Mouse (Mus musculus) cerebral cortex, adult 2 months (tissue): ENCODE results near the gene Mgst2.

ENCODE experiments used
- WGBS: fragments of 180-500 bp; shearing (Covaris S2); methylation state at CpG from one replicate; pipeline ENCODE4 v1.1.7; 2018; 5-methylcytosine and 5-hydroxymethylcytosine counted together

Mgst2 gene

GRCm38 (mm10) chr3:51654303-51655055 lies 5.7 kb upstream of the Mgst2 start:
- WGBS, result 78% methylated on average over 6 of the region's 6 CpGs

- WGBS, result 93% methylated on average over 5 of the region's 5 CpGs
These were observed 745 bp upstream of the Mgst2 start for GRCm38 (mm10) chr3:51659415-51659814.

DNA sequence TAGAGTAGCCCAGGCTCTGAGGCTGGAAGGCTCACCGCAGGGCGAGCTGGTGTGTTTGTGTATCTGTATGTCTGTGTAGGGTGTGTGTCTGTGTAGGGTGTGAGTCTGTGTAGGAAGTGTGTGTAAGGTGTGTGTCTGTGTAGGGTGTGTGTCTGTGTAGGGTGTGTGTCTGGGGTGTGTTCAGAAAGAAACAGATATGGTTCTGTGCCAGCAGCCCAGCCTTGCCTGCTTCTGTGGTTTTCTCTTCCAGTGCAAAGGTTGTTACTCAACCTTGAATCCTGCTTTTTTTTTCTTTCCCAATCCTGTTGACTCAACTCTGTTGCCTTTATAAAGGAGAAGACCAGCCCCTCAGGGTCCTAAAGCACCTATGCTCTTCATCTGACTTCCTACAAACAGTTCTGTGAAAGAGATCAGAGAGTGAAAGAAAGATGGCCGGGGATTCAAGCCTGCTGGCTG lies 689 bp downstream of the Mgst2 start:
- 88% methylated on average over 3 of the region's 3 CpGs for whole genome bisulfite sequencing

- WGBS, result 71% methylated on average over 5 of the region's 5 CpGs
These were observed 1.2 kb downstream of the Mgst2 start for GRCm38 (mm10) chr3:51661376-51661775.

DNA sequence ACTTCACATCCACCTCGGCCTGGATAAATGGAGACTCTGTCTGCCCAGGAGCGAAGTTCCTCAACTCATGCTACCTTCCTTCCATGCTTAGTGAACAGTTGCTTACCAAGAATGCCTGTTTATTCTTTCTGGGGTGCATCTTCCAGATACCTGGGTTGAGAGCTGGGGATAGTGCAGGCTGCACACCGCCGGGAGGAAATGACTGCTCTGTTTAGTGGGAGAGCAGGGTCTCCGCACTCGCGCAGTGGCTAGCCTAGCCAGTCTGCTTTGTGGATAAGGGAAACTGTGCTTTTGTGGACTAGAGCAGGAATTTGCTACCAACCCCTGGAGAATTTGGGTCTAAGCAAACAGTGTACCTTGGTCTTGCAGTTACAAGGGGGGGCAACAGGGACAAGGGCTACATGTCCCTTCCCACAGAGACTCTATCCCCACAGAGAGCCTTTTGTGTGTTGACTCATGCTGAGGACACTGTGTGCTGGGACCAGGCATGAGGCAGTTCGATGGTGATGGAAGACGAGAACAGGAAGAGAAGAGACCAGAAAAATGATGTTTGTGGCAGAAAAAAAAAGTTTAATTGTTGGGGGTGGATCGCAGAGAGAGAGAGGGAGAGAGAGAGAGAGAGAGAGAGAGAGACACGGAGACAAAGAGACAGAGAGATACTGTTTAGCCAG lies 1.9 kb downstream of the Mgst2 start:
- WGBS, result 76% methylated on average over 11 of the region's 11 CpGs

DNA sequence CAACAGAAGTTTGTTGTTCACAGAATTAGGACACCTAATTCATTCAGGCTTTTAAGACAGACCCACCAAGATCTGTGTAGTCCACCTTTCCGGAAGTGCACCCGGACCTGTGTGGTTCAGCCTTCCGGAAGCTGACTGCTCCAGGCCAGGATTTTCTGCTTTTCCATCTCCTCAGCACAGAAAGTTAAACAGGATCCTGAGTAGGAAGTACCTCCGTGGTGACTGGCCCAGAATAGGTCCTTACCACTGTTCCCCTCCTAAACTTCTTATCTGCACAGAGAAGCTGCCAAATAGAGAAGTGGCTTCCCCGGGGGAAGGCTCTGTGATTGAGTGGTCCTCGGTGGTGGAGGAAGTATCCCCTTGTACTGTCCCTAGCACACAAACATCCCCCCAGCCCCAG lies 2.4 kb downstream of the Mgst2 start:
- 55% methylated on average over 6 of the region's 6 CpGs for WGBS

DNA sequence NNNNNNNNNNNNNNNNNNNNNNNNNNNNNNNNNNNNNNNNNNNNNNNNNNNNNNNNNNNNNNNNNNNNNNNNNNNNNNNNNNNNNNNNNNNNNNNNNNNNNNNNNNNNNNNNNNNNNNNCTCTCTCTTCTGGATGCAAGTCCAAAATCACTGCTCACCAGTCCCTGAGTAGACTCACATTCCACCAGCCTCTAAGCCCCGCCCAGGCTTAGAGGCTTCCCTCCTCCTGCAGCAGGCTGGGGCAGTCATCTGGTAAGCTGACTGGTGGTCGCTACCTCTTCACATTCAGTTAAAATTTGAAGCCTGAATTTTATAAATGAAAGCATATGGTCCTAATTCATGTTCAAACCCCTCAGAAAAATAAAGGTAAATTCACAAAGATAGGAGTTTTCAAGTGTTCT lies 8.4 kb downstream of the Mgst2 start:
- WGBS, result 85% methylated on average over 2 of the region's 2 CpGs

- WGBS, result 93% methylated on average over 5 of the region's 5 CpGs
These were observed 10.4 kb downstream of the Mgst2 start for GRCm38 (mm10) chr3:51670414-51671070.

DNA sequence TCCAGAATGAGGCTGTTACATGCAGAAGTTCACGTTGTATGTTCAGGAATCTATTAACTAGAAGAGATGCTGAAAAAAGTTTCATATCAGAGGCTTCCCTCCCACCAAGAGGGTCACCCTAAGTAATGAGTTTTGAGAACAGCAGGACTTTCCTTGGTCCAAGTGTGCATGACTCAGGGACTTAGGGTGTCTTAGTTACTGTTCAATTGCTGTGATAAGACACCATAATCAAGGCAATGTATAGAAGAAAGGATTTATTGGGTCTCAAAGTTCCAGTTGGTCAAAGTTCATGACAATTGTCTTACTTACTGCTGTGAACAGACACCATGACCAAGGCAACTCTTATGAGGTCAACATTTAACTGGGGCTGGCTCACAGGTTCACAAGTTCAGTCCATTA lies 10.9 kb downstream of the Mgst2 start:
- 90% methylated on average over 1 of the region's 1 CpGs for WGBS

DNA sequence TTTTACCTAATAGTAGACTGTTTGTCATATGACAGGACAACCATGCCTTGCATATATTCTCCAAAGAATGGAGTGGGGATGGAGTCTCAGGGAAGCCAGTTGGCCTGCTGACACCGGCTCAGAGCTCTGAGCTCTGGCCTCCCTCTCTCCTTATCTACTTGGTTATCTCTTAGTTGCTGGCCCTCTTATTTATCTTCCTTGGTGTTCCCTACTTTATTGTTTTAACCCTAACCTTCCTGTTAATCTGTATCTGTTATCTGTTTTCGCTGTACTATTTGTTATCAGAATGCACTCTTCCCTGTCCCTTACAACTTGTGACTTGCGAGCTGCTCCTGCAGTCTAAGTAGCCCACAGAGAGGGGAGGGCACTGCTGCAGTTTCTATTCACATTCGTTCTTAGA lies 12.5 kb downstream of the Mgst2 start:
- WGBS, result 81% methylated on average over 4 of the region's 4 CpGs

DNA sequence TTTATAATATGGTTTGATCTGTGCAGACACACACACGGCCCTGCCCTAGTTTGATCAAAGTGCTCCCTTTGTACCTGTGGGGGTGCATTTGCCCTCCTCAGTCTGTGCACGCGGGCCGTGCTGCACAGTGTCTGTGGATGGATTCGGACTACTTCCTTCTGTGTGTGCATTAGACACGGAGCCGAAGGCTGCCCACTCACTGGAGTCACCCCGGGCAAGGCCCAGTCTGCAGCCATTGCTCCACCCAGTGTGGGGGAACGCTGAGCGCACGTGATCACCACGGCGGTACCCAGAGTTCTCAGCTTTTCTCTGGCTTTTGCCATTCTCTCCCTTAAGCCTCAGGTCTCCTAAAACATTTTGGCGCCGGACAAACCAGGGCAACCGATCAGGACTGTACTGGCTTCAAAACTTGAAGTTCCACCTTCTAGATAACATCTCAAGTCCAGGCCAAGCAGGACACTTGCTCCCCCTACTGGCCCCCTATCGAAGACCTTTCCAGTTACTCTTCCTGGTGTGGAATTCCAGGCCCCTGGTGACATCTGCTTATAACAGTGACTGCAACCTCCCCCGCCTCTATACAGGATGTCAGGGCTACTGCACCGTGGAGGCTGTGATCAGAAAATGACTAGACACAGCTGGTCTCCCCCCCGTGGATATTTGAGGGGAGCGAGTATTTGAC lies 13.4 kb downstream of the Mgst2 start:
- WGBS, result 79% methylated on average over 21 of the region's 21 CpGs

- 87% methylated on average over 3 of the region's 3 CpGs for WGBS
These were observed 14.8 kb downstream of the Mgst2 start for GRCm38 (mm10) chr3:51674963-51675362.

DNA sequence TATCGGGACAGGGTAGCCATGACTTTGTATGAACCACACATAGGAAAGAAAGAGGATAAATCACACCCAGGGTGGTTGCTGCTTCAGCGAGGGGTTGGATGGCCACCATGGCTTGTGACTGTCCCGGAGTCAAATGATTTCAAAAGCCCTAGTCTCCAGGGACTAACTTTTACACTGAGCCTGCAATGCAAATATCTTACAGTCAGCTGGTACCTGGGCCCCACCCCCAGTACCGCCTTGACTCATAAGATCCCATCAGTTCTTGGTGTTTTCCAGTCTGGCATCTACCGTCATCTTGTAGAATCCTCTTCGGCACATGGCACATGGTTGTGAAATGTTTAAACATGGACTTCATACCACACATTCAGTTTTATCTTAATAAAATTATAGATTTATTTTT lies 25.4 kb downstream of the Mgst2 start:
- WGBS, result 97% methylated on average over 6 of the region's 6 CpGs

- WGBS, result 94% methylated on average over 6 of the region's 6 CpGs
These were observed 26.2 kb downstream of the Mgst2 start for GRCm38 (mm10) chr3:51686316-51686715.

DNA sequence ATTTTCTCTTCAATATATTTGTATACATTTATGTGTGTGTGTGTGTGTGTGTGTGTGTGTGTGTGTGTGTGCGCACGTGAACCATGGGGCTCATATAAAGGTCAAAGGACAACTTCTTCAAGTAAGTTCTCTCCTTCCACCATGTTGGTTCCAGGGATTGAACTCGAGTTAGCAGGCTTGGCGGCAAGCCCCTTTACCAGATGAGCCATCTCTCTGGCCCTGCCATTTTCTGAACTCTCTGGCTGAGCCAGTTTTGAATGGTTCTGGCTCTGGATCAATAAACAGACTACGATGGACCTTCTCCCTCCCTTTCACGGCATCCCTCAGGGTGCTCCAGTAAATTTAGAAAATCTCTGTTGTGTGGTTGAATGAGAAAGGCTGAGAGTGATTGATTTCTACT lies 26.6 kb downstream of the Mgst2 start:
- WGBS, result 81% methylated on average over 6 of the region's 6 CpGs

GRCm38 (mm10) chr3:51688725-51689124 lies 28.6 kb downstream of the Mgst2 start:
- WGBS, result 93% methylated on average over 8 of the region's 8 CpGs

- WGBS, result 78% methylated on average over 10 of the region's 10 CpGs
These were observed 33.0 kb downstream of the Mgst2 start for GRCm38 (mm10) chr3:51693196-51693595.

DNA sequence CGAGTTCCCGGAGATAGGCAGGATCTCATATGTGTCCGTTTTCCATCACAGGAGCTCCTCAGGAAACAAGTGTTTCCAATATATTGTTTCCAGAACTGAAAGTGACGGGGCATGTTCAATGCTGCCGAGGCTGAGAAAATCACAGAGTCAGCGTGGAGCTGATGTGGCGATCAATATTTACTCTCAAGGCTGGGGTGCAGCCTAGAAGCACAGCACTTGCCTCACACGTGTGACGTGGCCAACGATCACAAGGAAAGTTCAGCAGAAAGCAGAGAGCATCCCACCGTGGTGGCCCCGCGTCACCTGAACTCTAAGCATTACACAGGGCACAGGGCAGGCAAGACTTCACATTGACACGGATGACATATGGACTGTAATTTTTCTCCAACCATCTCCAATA lies 34.4 kb downstream of the Mgst2 start:
- 91% methylated on average over 14 of the region's 14 CpGs for WGBS

- WGBS, result 96% methylated on average over 3 of the region's 3 CpGs
These were observed 35.6 kb downstream of the Mgst2 start for GRCm38 (mm10) chr3:51695713-51696112.

- 95% methylated on average over 3 of the region's 3 CpGs for WGBS
These were observed 37.8 kb downstream of the Mgst2 start for GRCm38 (mm10) chr3:51697931-51698330.

DNA sequence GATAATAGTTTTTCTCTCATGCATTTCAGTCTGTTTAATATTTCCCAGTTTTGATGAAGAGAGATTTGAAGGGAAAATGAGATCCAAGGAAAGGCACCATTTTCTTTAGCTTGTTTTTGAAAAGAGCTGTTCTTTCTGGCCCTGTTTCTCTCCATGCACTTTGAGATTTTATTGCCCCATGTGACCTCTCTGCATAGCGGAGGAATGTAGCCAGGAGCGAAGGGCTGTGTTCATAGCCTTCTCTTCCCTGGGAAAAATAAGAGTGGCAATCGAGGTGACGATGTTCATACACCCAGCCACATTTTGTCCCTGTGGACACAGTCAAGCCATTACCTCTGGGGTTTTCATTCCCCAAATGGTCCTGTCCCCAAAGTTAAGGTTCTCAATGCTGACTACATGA lies 40.0 kb downstream of the Mgst2 start:
- 90% methylated on average over 4 of the region's 4 CpGs for WGBS

DNA sequence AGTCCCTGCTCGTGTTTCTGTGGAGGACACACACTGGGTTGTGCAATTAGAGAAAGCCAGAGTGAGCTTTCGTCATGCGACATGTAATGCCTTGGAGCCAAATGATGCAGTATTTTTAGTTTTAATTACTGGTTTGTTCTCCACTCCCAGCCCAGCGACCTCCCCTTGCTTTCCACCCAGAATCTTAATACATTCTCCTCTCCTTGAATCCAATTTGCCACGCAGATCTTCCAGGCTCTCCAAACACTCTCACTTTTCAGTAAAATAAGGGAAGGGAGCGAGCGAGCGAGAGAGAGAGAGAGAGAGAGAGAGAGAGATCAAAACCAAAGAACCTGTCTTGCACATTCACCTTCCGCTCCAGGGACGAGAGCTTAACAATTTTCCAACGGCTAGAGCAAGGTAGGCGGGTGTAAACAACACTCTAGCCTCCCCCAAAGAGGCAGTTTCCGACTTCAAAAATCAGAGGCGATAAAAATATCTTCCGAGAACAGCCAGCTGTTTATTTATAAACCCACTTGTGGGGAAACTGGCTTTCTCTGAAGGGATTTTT lies 40.6 kb downstream of the Mgst2 start:
- WGBS, result 6% methylated on average over 15 of the region's 15 CpGs
